Comparison of ENCODE assay signal across 11 mouse cellular contexts in the genomic region with DNA sequence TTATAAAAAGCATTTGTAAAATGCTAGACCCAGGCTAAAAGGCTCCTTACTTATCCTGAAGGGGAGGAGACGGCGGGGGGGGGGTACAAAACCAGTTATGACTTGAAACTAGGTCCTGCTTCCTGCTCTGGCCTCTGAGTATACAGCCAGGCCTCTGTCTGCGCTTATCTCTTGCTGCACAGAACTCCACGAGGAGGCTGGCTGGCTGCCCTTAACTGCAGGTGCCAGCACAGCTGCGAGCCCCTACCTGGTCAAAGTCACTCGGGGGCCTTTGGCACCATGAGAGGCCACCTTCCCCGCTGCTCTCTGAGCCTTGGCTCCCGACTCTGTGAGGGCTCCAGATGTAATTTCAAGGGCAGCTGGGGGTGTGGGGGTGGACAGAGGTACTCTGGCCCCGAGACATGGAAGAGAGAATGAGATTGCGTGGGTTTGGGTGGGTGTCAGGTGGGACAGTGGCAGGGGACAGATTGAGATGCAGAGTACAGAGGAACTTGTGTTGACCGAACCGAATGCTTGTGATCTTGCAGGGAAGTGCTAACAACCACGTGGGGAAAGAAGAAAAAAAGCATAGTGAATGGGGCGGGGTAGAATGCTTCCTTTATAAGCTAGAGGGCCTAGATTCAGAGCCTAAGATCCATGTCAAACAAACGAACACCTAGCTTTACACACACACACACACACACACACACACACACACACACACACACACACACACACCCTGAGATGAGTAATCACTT. TPM values are rescaled to one million over a fixed set of nuclear protein-coding genes. Genes with fewer than 3 reads are reported as not detected.
DNase-seq lines count a peak whose midpoint lies in the region; ATAC-seq and TF ChIP-seq lines count a peak whose summit lies in the region.
"Had no signal": no experiment of that assay in that cellular context is flagged by ENCODE, and none has a peak within 500 bp of the region (broad histone marks: within the 10 kb centered on the region; RNA-seq: fewer than 3 reads in every experiment).

No protein-coding gene starts in this region.

- peak overlapping the region; percentile 67 for H3K27ac ChIP-seq in heart, embryonic 12.5 days (ENCODE audit: poor library complexity, severe bottlenecking)
- H3K27ac ChIP-seq in liver, embryonic 14.5 days = peak overlapping the region; percentile 64
- no peak overlapping the region for H3K27ac ChIP-seq in hindbrain, embryonic 12.5 days
- H3K27ac ChIP-seq: neural tube, embryonic 12.5 days had no signal

- no peak overlapping the region; the same call in 1 of the 2 replicates for H3K9ac ChIP-seq in heart, embryonic 12.5 days
- H3K9ac ChIP-seq in liver, embryonic 14.5 days (replicated peaks) = peak overlapping the region; percentile 25
- no peak overlapping the region for H3K9ac ChIP-seq in hindbrain, embryonic 12.5 days
- H3K9ac ChIP-seq: neural tube, embryonic 12.5 days had no signal

- no peak overlapping the region for H3K4me3 ChIP-seq in heart, embryonic 12.5 days
- H3K4me3 ChIP-seq in liver, embryonic 14.5 days (ENCODE audit: insufficient read depth in 1 of 2, low read depth in 2 of 2, low read length in 2 of 2) = peak overlapping the region; percentile 29 to 41; a peak in 3 of 4 replicates
- H3K4me3 ChIP-seq in hindbrain, embryonic 12.5 days = no peak overlapping the region
- H3K4me3 ChIP-seq: neural tube, embryonic 12.5 days had no signal

- H3K36me3 ChIP-seq in heart, embryonic 12.5 days = peaks cover 14% of the 10 kb centered on the region
- peaks cover 12% of the 10 kb centered on the region for H3K36me3 ChIP-seq in liver, embryonic 14.5 days (replicated peaks; ENCODE audit: control insufficient read depth, insufficient read depth, low read depth)
- H3K36me3 ChIP-seq in hindbrain, embryonic 12.5 days = no peaks in the 10 kb centered on the region
- H3K36me3 ChIP-seq: neural tube, embryonic 12.5 days had no signal

- DNase-seq in ovary, postnatal 36 days (ENCODE audit: low spot score) = peak; percentile 31
- DNase-seq in ovary, postnatal 10 days (ENCODE audit: low spot score) = no peak
- DNase-seq in liver, embryonic 14.5 days (ENCODE audit: low read depth in 3 of 3, low spot score in 3 of 3) = peak; percentile 61 to 71 (median 69)
- peak; percentile 30 for DNase-seq in thymus, postnatal 14 days
- no peak for DNase-seq in embryo, embryonic 9.5 days (ENCODE audit: extremely low spot score)
- DNase-seq in frontal cortex, postnatal 25 days (ENCODE audit: low spot score in 2 of 2) = no peak
- DNase-seq: layer of hippocampus, postnatal 36 days had no signal

- H3K4me1 ChIP-seq in heart, embryonic 12.5 days (replicated peaks) = peaks cover 30% of the 10 kb centered on the region
- peaks cover 19 to 36% of the 10 kb centered on the region in 2 experiments for H3K4me1 ChIP-seq in liver, embryonic 14.5 days (replicated peaks; ENCODE audit: control insufficient read depth in 2 of 2, insufficient read depth in 2 of 2, low read length in 1 of 2)
- peaks cover 2% of the 10 kb centered on the region; the same call in 1 of the 2 replicates for H3K4me1 ChIP-seq in hindbrain, embryonic 12.5 days
- H3K4me1 ChIP-seq: neural tube, embryonic 12.5 days had no signal

- H3K9me3 ChIP-seq in heart, embryonic 12.5 days (replicated peaks) = no peaks in the 10 kb centered on the region
- no peaks in the 10 kb centered on the region for H3K9me3 ChIP-seq in liver, embryonic 14.5 days (ENCODE audit: control insufficient read depth, low read length)
- H3K9me3 ChIP-seq in hindbrain, embryonic 12.5 days (replicated peaks) = no peaks in the 10 kb centered on the region
- H3K9me3 ChIP-seq: neural tube, embryonic 12.5 days had no signal

- 39% methylated on average over 15 of the region's 15 CpGs for WGBS in heart, embryonic 12.5 days
- 12% methylated on average over 15 of the region's 15 CpGs for WGBS in liver, embryonic 14.5 days (ENCODE audit: insufficient replicate concordance)
- 69% methylated on average over 14 of the region's 15 CpGs for WGBS in hindbrain, embryonic 12.5 days

- peak overlapping the region; percentile 15 for H3K4me2 ChIP-seq in heart, embryonic 12.5 days
- peak overlapping the region; percentile 76 for H3K4me2 ChIP-seq in liver, embryonic 14.5 days (ENCODE audit: low read depth)
- H3K4me2 ChIP-seq in hindbrain, embryonic 12.5 days (replicated peaks) = no peak overlapping the region
- H3K4me2 ChIP-seq: neural tube, embryonic 12.5 days had no signal

- peak; percentile 80 for ATAC-seq in heart, embryonic 12.5 days (ENCODE audit: insufficient number of reproducible peaks, low FRiP score)
- peak; percentile 92 for ATAC-seq in liver, embryonic 14.5 days (ENCODE audit: insufficient read depth)
- no peak for ATAC-seq in hindbrain, embryonic 12.5 days (ENCODE audit: low FRiP score)
- ATAC-seq: Patski had no signal

- TF ChIP-seq EP300 in liver, embryonic 14.5 days (IDR thresholded peaks at IDR 0.05; ENCODE audit: low read depth) = peak; percentile 77

- no peak for TF ChIP-seq CTCF in liver, embryonic 14.5 days (IDR thresholded peaks at IDR 0.05; ENCODE audit: low read depth)

- no peaks in the 10 kb centered on the region for H3K27me3 ChIP-seq in heart, embryonic 12.5 days (replicated peaks)
- no peaks in the 10 kb centered on the region for H3K27me3 ChIP-seq in liver, embryonic 14.5 days (ENCODE audit: control insufficient read depth, insufficient read depth, low read length)
- no peaks in the 10 kb centered on the region for H3K27me3 ChIP-seq in hindbrain, embryonic 12.5 days
- H3K27me3 ChIP-seq: neural tube, embryonic 12.5 days; Patski had no signal

RNA-seq across cellular contexts. Expression of a gene that starts 24.0 kb away (rescaled TPM):
- polyA plus RNA-seq in heart, embryonic 12.5 days (2016; fragmentation: Nextera tagmentation; extraction: Ambion mirVana) = 49.9 and 51.3 TPM in 2 replicates
- 8.3 and 11.9 TPM in 2 replicates for polyA plus RNA-seq in liver, embryonic 14.5 days (2012; rRNA removed)
- 9.0 and 13.4 TPM in 2 replicates for polyA plus RNA-seq in liver, embryonic 14.5 days (2014; fragmentation: Nextera tagmentation; extraction: Ambion mirVana)
- polyA plus RNA-seq in hindbrain, embryonic 12.5 days (2016; fragmentation: Nextera tagmentation; extraction: Ambion mirVana) = 25.1 and 27.5 TPM in 2 replicates

Comparison
In these comparisons a context has a peak if more than half of its experiments do, and no peak if none do; other contexts are left out.
1. DNase-seq: peak in ovary, postnatal 36 days (single experiment), liver, embryonic 14.5 days (3 of 3) and thymus, postnatal 14 days (single experiment); none in ovary, postnatal 10 days (single experiment), embryo, embryonic 9.5 days (single experiment) and frontal cortex, postnatal 25 days (0 of 2).
2. H3K4me3 ChIP-seq: peak in liver, embryonic 14.5 days (2 of 2); none in heart, embryonic 12.5 days (single experiment) and hindbrain, embryonic 12.5 days (single experiment).